Mouse (Mus musculus): ENCODE measurements around the gene Rpl23a.

DNA sequence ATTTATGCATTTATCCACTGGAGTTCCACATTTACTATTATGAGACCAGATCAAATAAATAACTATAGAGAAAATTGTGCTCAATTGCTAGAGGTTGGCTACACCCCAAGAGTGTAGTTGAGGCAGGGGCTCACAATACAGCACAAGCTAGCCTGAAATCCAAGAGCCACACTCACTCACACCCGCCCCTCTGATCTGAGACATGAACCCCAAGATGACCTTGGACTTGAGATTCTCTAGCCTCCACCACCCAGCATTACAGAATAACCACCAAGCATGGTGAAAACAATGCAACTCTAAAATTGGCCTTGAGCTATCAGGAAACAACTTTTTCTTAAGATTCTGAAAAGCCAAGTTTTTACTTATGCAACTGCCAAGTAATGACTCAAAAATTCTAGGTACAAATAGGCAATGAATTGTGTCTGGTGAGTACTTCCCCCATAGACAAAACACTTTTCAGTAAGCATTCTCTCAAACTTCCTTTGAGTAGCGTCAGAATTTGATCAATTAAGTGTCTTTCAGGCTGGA, 1.5 kb downstream of the Rpl23a start:
- TF ChIP-seq CTCF (IDR thresholded peaks at IDR 0.05; ENCODE audit: control insufficient read depth, insufficient read depth, insufficient read length) (no peak), MAX (IDR thresholded peaks at IDR 0.05) (no peak), USF1 (IDR thresholded peaks at IDR 0.05; ENCODE audit: low read depth) (no peak), FOSL1 (IDR thresholded peaks at IDR 0.05; ENCODE audit: insufficient read depth, low read length, poor library complexity, severe bottlenecking) (no peak), MYOG (IDR thresholded peaks at IDR 0.05; ENCODE audit: control insufficient read depth, extremely low read depth, insufficient read length) (no peak), CEBPB (IDR thresholded peaks at IDR 0.05; ENCODE audit: low read depth) (no peak), MYOD1 (IDR thresholded peaks at IDR 0.05; ENCODE audit: control insufficient read depth, insufficient read length, low read depth) (no peak)
